Mouse (Mus musculus) CH12.LX (cell line): ENCODE measurements at regions not wholly inside any gene's neighbourhood (a gene's known extent, or its start where the extent isn't known, plus 50 kb on each side); places are given as distances from the start of the nearest gene placed in this dataset.

ENCODE experiments used
- DNase-seq: peaks from one replicate; pipeline ENCODE4 v3.0.0-alpha.2; 2013; ENCODE audit errors: extremely low read depth
- H3K27ac ChIP-seq: 2 replicates; pipeline ENCODE4 v1.5.1; 2012; ENCODE audit warnings: low read depth, mild to moderate bottlenecking, control low read depth, moderate library complexity; ENCODE audit not compliant: insufficient read depth
- H3K27me3 ChIP-seq: replicated peaks from 2 replicates; pipeline ENCODE3; 2012; ENCODE audit warnings: inconsistent platforms
- H3K36me3 ChIP-seq, 2 experiments: replicated peaks in 1 of 2; 2 replicates each; pipeline versions ENCODE3 to v1.6.1; 2012; ENCODE audit warnings: inconsistent platforms in 1 of 2, low read length in 1 of 2, mild to moderate bottlenecking in 1 of 2, mixed read lengths in 1 of 2, moderate library complexity in 1 of 2; ENCODE audit not compliant: control insufficient read depth in 1 of 2, insufficient read depth in 1 of 2
- H3K4me1 ChIP-seq, 2 experiments: 2 replicates each; pipeline ENCODE4 v1.6.1; 2012; ENCODE audit warnings: inconsistent platforms in 1 of 2, moderate library complexity in 1 of 2; ENCODE audit not compliant: insufficient read depth in 2 of 2, control insufficient read depth in 1 of 2
- H3K4me2 ChIP-seq: 2 replicates; pipeline ENCODE4 v1.6.1; 2012; ENCODE audit warnings: low read depth, mild to moderate bottlenecking, control low read depth; ENCODE audit not compliant: poor library complexity, insufficient read depth, severe bottlenecking
- H3K4me3 ChIP-seq, 3 experiments: fragments of 150-350 bp in 1 of 3; sonication (generic) in 1 of 3; replicated peaks in 1 of 3; 2 replicates each; pipeline versions ENCODE3 to v1.5.1; 2011 to 2012; ENCODE audit warnings: low read depth in 2 of 3, low read length in 2 of 3, mild to moderate bottlenecking in 2 of 3, moderate library complexity in 2 of 3, control low read depth in 1 of 3, improper control_type of control experiment in 1 of 3, inconsistent platforms in 1 of 3, mixed read lengths in 1 of 3; ENCODE audit not compliant: poor library complexity in 1 of 3
- H3K79me2 ChIP-seq: replicated peaks from 2 replicates; pipeline ENCODE4 v1.6.1; 2012; ENCODE audit warnings: mild to moderate bottlenecking, moderate library complexity; ENCODE audit not compliant: control insufficient read depth, poor library complexity, insufficient read depth, severe bottlenecking; ENCODE audit errors: extremely low read depth
- H3K9ac ChIP-seq: 2 replicates; pipeline ENCODE4 v1.6.1; 2012; ENCODE audit warnings: low read depth, mild to moderate bottlenecking, control low read depth, moderate library complexity; ENCODE audit not compliant: insufficient read depth
- H3K9me3 ChIP-seq: replicated peaks from 2 replicates; pipeline ENCODE3; 2012; ENCODE audit warnings: low read length, inconsistent platforms, mixed read lengths
- CTCF ChIP-seq, 2 experiments: IDR thresholded peaks in 1 of 2; conservative IDR thresholded peaks in 1 of 2; 2 replicates each; pipeline ENCODE4 v1.5.1; 2011 to 2012; ENCODE audit warnings: low read depth in 2 of 2, low read length in 2 of 2, improper control_type of control experiment in 1 of 2, inconsistent platforms in 1 of 2, mild to moderate bottlenecking in 1 of 2, moderate library complexity in 1 of 2
- E2F4 ChIP-seq: IDR thresholded peaks from 2 replicates; pipeline ENCODE4 v1.6.1; 2011; ENCODE audit warnings: low read depth, low read length, improper control_type of control experiment; ENCODE audit not compliant: insufficient replicate concordance
- ELF1 ChIP-seq: IDR thresholded peaks from 2 replicates; pipeline ENCODE4 v1.6.1; 2014; ENCODE audit warnings: low read depth, mild to moderate bottlenecking, inconsistent platforms, low read length, improper control_type of control experiment
- ETS1 ChIP-seq: conservative IDR thresholded peaks from 2 replicates; pipeline ENCODE4 v1.6.1; 2012; ENCODE audit warnings: low read depth, mild to moderate bottlenecking, inconsistent platforms, low read length, improper control_type of control experiment, moderate library complexity
- IRF4 ChIP-seq: IDR thresholded peaks from 2 replicates; pipeline ENCODE4 v1.6.1; 2014; ENCODE audit warnings: low read depth, mild to moderate bottlenecking, inconsistent platforms, low read length, improper control_type of control experiment
- JUN ChIP-seq: IDR thresholded peaks from 2 replicates; pipeline ENCODE4 v1.6.1; 2011; ENCODE audit warnings: low read depth, mild to moderate bottlenecking, low read length, improper control_type of control experiment, moderate library complexity; ENCODE audit not compliant: insufficient read depth
- JUND ChIP-seq: conservative IDR thresholded peaks from 2 replicates; pipeline ENCODE4 v1.6.1; 2011; ENCODE audit warnings: low read depth, low read length, improper control_type of control experiment
- KAT2A ChIP-seq: IDR thresholded peaks from 2 replicates; pipeline ENCODE4 v1.6.1; 2012; ENCODE audit warnings: low read length, improper control_type of control experiment, inconsistent platforms; ENCODE audit not compliant: insufficient replicate concordance
- MYC ChIP-seq: IDR thresholded peaks from 2 replicates; pipeline ENCODE4 v1.6.1; 2011; ENCODE audit warnings: low read depth, mild to moderate bottlenecking, improper control_type of control experiment, low read length
- PAX5 ChIP-seq: IDR thresholded peaks from 2 replicates; pipeline ENCODE4 v1.6.1; 2012; ENCODE audit warnings: low read length, inconsistent platforms, mixed read lengths
- POLR2A ChIP-seq: IDR thresholded peaks from 2 replicates; pipeline ENCODE4 v1.6.1; 2011; ENCODE audit warnings: low read depth, mild to moderate bottlenecking, improper control_type of control experiment, low read length
- SIN3A ChIP-seq: IDR thresholded peaks from 2 replicates; pipeline ENCODE4 v1.6.1; 2012; ENCODE audit warnings: low read length, improper control_type of control experiment, inconsistent platforms
- SMC3 ChIP-seq: IDR thresholded peaks from 2 replicates; pipeline ENCODE4 v1.6.1; 2011; ENCODE audit warnings: low read depth, low read length, improper control_type of control experiment
- TBP ChIP-seq: conservative IDR thresholded peaks from 2 replicates; pipeline ENCODE4 v1.6.1; 2011; ENCODE audit warnings: low read depth, low read length, improper control_type of control experiment
- TCF12 ChIP-seq: IDR thresholded peaks from 2 replicates; pipeline ENCODE4 v1.6.1; 2014; ENCODE audit warnings: low read depth, mild to moderate bottlenecking, inconsistent platforms, low read length, improper control_type of control experiment
- UBTF ChIP-seq: IDR thresholded peaks from 2 replicates; pipeline ENCODE4 v1.6.1; 2012; ENCODE audit warnings: low read depth, mild to moderate bottlenecking, inconsistent platforms, low read length, improper control_type of control experiment, moderate library complexity
- USF1 ChIP-seq: IDR thresholded peaks from 2 replicates; pipeline ENCODE4 v1.6.1; 2014; ENCODE audit warnings: low read depth, mild to moderate bottlenecking, inconsistent platforms, low read length, improper control_type of control experiment
- USF2 ChIP-seq: conservative IDR thresholded peaks from 2 replicates; pipeline ENCODE4 v1.6.1; 2011; ENCODE audit warnings: low read depth, low read length, improper control_type of control experiment
- ZC3H11A ChIP-seq: IDR thresholded peaks from 2 replicates; pipeline ENCODE4 v1.6.1; 2012; ENCODE audit warnings: low read depth, mild to moderate bottlenecking, inconsistent platforms, low read length, improper control_type of control experiment
- ZKSCAN1 ChIP-seq: IDR thresholded peaks from 2 replicates; pipeline ENCODE4 v1.6.1; 2012; ENCODE audit warnings: low read depth, inconsistent platforms, low read length, improper control_type of control experiment, borderline replicate concordance
- ZMIZ1 ChIP-seq: IDR thresholded peaks from 2 replicates; pipeline ENCODE4 v1.6.1; 2012; ENCODE audit warnings: low read depth, mild to moderate bottlenecking, inconsistent platforms, low read length, improper control_type of control experiment
- dilution Hi-C: fragments of 300-500 bp; cut with MboI; formaldehyde crosslinking; loops from 2 replicates; pipeline ENCODE4 v1.14.3; 2020; ENCODE audit warnings: low sequenced_read_pairs; ENCODE audit not compliant: extremely low pct_unique_long_range_greater_than_20kb, extremely low pct_ligation_motif_present
- in situ Hi-C: fragments of 300-500 bp; cut with MboI; formaldehyde crosslinking; loops from 3 replicates; pipeline ENCODE4 v1.14.3; 2019; ENCODE audit warnings: low sequenced_read_pairs, low pct_ligation_motif_present, low pct_unique_long_range_greater_than_20kb, mixed read lengths

- no peak for DNase-seq
- H3K9ac ChIP-seq, result no peak overlapping the region
- no peak overlapping the region for H3K27ac ChIP-seq
- no peaks in the 10 kb centered on the region for H3K36me3 ChIP-seq
- no peak overlapping the region for H3K4me2 ChIP-seq
- no peaks in the 10 kb centered on the region for H3K4me1 ChIP-seq
- H3K79me2 ChIP-seq, result no peaks in the 10 kb centered on the region
- dilution Hi-C loops (no loop called here), in situ Hi-C loops (no loop called here)
- no peaks in the 10 kb centered on the region for H3K27me3 ChIP-seq
- H3K9me3 ChIP-seq, result peaks cover 19% of the 10 kb centered on the region
- H3K4me3 ChIP-seq, result no peak overlapping the region
- no peak for TF ChIP-seq PAX5
- TF ChIP-seq ZMIZ1, result no peak
- no peak for TF ChIP-seq CTCF (conservative IDR thresholded peaks at IDR 0.05 in 1 of 2, IDR thresholded peaks at IDR 0.05 in 1 of 2; ENCODE audit: low read depth in 2 of 2, low read length in 2 of 2)
- TF ChIP-seq USF2, result no peak
- TF ChIP-seq ELF1, result no peak
- no peak for TF ChIP-seq IRF4
- no peak for TF ChIP-seq ZC3H11A
- no peak for TF ChIP-seq E2F4
- no peak for TF ChIP-seq ZKSCAN1
- no peak for TF ChIP-seq SIN3A
- no peak for TF ChIP-seq POLR2A
- TF ChIP-seq USF1, result no peak
- no peak for TF ChIP-seq JUND
- no peak for TF ChIP-seq TBP
- no peak for TF ChIP-seq MYC
- TF ChIP-seq TCF12, result no peak
- no peak for TF ChIP-seq JUN
- no peak for TF ChIP-seq KAT2A
- no peak for TF ChIP-seq UBTF
Observed at GRCm38 (mm10) chr5:47115882-47116281, 867.1 kb upstream of the Slit2 start.

GRCm38 (mm10) chr5:47095703-47096102 is 887.2 kb upstream of the Slit2 start:
- no peak for TF ChIP-seq ETS1
- TF ChIP-seq SMC3, result no peak
- no peaks in the 10 kb centered on the region for H3K79me2 ChIP-seq
- no peak overlapping the region for H3K9ac ChIP-seq

More at GRCm38 (mm10) chr5:47095703-47096102, 887.2 kb upstream of the Slit2 start:
- dilution Hi-C loops, result no loop called here
- Histone ChIP-seq H3K4me2 (no peak overlapping the region), H3K36me3 (no peaks in the 10 kb centered on the region), H3K4me1 (no peaks in the 10 kb centered on the region), H3K9me3 (peaks cover 20% of the 10 kb centered on the region), H3K27ac (no peak overlapping the region), H3K27me3 (no peaks in the 10 kb centered on the region), H3K4me3 (no peak overlapping the region)
- in situ Hi-C loops, result no loop called here
- DNase-seq, result no peak
